Mouse (Mus musculus) liver, embryonic 14.5 days (tissue): ENCODE data around the gene Pik3ap1.
A peak's percentile ranks its signal among the peaks of the same experiment; 100 is the strongest.

ENCODE experiments used
- CTCF ChIP-seq: IDR thresholded peaks from 2 replicates; pipeline ENCODE4 v1.5.1; 2016; ENCODE audit warnings: antibody characterized with exemption, low read depth, control low read depth
- EP300 ChIP-seq: IDR thresholded peaks from 2 replicates; pipeline ENCODE4 v1.6.1; 2016; ENCODE audit warnings: antibody characterized with exemption, low read depth

DNA sequence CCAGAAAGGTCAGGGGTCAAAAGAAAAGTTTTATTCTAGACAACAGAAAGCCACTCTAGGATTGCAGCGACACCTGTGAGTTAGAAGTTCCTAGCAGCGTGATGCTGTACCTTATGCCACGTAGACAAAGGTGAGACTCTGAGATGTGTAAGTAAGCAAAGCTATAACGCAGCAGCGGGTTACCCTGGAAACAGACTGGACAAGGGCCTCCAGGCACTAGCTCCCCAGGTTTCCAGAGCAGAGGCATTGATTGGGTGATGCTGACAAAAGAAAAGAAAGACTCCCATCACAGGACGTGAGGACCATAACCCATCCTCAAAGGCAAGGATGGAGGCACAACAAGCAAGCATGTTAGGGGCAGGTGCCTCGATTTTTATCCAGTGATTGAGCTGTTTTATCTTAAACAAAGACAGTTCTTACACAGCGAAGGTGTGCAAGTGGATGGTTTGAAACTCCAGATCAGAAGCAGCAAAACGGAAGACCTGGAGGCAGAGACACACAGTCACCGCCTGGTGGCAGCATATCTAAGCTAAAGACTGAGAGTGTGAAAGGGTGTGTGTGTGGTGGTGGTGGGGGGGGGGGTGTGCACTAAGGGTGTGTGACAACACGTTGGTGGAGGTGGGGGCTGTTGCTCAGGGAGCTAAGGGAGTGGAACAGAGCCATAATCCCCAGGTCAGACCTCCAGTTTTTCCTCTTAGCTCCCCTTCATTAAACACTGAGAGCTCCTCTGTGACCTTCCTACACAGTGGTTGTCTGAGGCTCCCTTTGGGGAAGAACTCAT is 67.4 kb downstream of the Pik3ap1 start:
- TF ChIP-seq EP300 = no peak
- TF ChIP-seq CTCF = peak; percentile 71
